Mouse (Mus musculus) CH12.LX (cell line): ENCODE data around the gene Slc43a1. TPM values are rescaled to one million over a fixed set of nuclear protein-coding genes. Genes with fewer than 3 reads are reported as not detected.

ENCODE experiments used
- DNase-seq: peaks from one replicate; pipeline ENCODE4 v3.0.0-alpha.2; 2013; ENCODE audit errors: extremely low read depth
- H3K27ac ChIP-seq: 2 replicates; pipeline ENCODE4 v1.5.1; 2012; ENCODE audit warnings: low read depth, mild to moderate bottlenecking, control low read depth, moderate library complexity; ENCODE audit not compliant: insufficient read depth
- H3K27me3 ChIP-seq: replicated peaks from 2 replicates; pipeline ENCODE3; 2012; ENCODE audit warnings: inconsistent platforms
- H3K36me3 ChIP-seq, 2 experiments: replicated peaks in 1 of 2; 2 replicates each; pipeline versions ENCODE3 to v1.6.1; 2012; ENCODE audit warnings: inconsistent platforms in 1 of 2, low read length in 1 of 2, mild to moderate bottlenecking in 1 of 2, mixed read lengths in 1 of 2, moderate library complexity in 1 of 2; ENCODE audit not compliant: control insufficient read depth in 1 of 2, insufficient read depth in 1 of 2
- H3K4me1 ChIP-seq, 2 experiments: 2 replicates each; pipeline ENCODE4 v1.6.1; 2012; ENCODE audit warnings: inconsistent platforms in 1 of 2, moderate library complexity in 1 of 2; ENCODE audit not compliant: insufficient read depth in 2 of 2, control insufficient read depth in 1 of 2
- H3K4me2 ChIP-seq: 2 replicates; pipeline ENCODE4 v1.6.1; 2012; ENCODE audit warnings: low read depth, mild to moderate bottlenecking, control low read depth; ENCODE audit not compliant: poor library complexity, insufficient read depth, severe bottlenecking
- H3K4me3 ChIP-seq, 3 experiments: fragments of 150-350 bp in 1 of 3; sonication (generic) in 1 of 3; replicated peaks in 1 of 3; 2 replicates each; pipeline versions ENCODE3 to v1.5.1; 2011 to 2012; ENCODE audit warnings: low read depth in 2 of 3, low read length in 2 of 3, mild to moderate bottlenecking in 2 of 3, moderate library complexity in 2 of 3, control low read depth in 1 of 3, improper control_type of control experiment in 1 of 3, inconsistent platforms in 1 of 3, mixed read lengths in 1 of 3; ENCODE audit not compliant: poor library complexity in 1 of 3
- H3K79me2 ChIP-seq: replicated peaks from 2 replicates; pipeline ENCODE4 v1.6.1; 2012; ENCODE audit warnings: mild to moderate bottlenecking, moderate library complexity; ENCODE audit not compliant: control insufficient read depth, poor library complexity, insufficient read depth, severe bottlenecking; ENCODE audit errors: extremely low read depth
- H3K9ac ChIP-seq: 2 replicates; pipeline ENCODE4 v1.6.1; 2012; ENCODE audit warnings: low read depth, mild to moderate bottlenecking, control low read depth, moderate library complexity; ENCODE audit not compliant: insufficient read depth
- H3K9me3 ChIP-seq: replicated peaks from 2 replicates; pipeline ENCODE3; 2012; ENCODE audit warnings: low read length, inconsistent platforms, mixed read lengths
- BHLHE40 ChIP-seq: IDR thresholded peaks from 2 replicates; pipeline ENCODE4 v1.6.1; 2011; ENCODE audit warnings: mild to moderate bottlenecking, low read depth, low read length, improper control_type of control experiment
- CHD1 ChIP-seq: IDR thresholded peaks from 2 replicates; pipeline ENCODE4 v1.6.1; 2012; ENCODE audit warnings: low read depth, low read length, improper control_type of control experiment, inconsistent platforms
- CHD2 ChIP-seq: IDR thresholded peaks from 2 replicates; pipeline ENCODE4 v1.6.1; 2011; ENCODE audit warnings: low read length, improper control_type of control experiment
- CTCF ChIP-seq, 2 experiments: IDR thresholded peaks in 1 of 2; conservative IDR thresholded peaks in 1 of 2; 2 replicates each; pipeline ENCODE4 v1.5.1; 2011 to 2012; ENCODE audit warnings: low read depth in 2 of 2, low read length in 2 of 2, improper control_type of control experiment in 1 of 2, inconsistent platforms in 1 of 2, mild to moderate bottlenecking in 1 of 2, moderate library complexity in 1 of 2
- E2F4 ChIP-seq: IDR thresholded peaks from 2 replicates; pipeline ENCODE4 v1.6.1; 2011; ENCODE audit warnings: low read depth, low read length, improper control_type of control experiment; ENCODE audit not compliant: insufficient replicate concordance
- ELF1 ChIP-seq: IDR thresholded peaks from 2 replicates; pipeline ENCODE4 v1.6.1; 2014; ENCODE audit warnings: low read depth, mild to moderate bottlenecking, inconsistent platforms, low read length, improper control_type of control experiment
- EP300 ChIP-seq: IDR thresholded peaks from 2 replicates; pipeline ENCODE4 v1.6.1; 2011; ENCODE audit warnings: low read length, improper control_type of control experiment
- ETS1 ChIP-seq: conservative IDR thresholded peaks from 2 replicates; pipeline ENCODE4 v1.6.1; 2012; ENCODE audit warnings: low read depth, mild to moderate bottlenecking, inconsistent platforms, low read length, improper control_type of control experiment, moderate library complexity
- GABPA ChIP-seq: IDR thresholded peaks from 2 replicates; pipeline ENCODE4 v1.6.1; 2012; ENCODE audit warnings: low read depth, low read length, improper control_type of control experiment, inconsistent platforms; ENCODE audit not compliant: insufficient replicate concordance
- HCFC1 ChIP-seq: IDR thresholded peaks from 2 replicates; pipeline ENCODE4 v1.6.1; 2012; ENCODE audit warnings: low read depth, mild to moderate bottlenecking, inconsistent platforms, low read length, improper control_type of control experiment
- IRF4 ChIP-seq: IDR thresholded peaks from 2 replicates; pipeline ENCODE4 v1.6.1; 2014; ENCODE audit warnings: low read depth, mild to moderate bottlenecking, inconsistent platforms, low read length, improper control_type of control experiment
- JUN ChIP-seq: IDR thresholded peaks from 2 replicates; pipeline ENCODE4 v1.6.1; 2011; ENCODE audit warnings: low read depth, mild to moderate bottlenecking, low read length, improper control_type of control experiment, moderate library complexity; ENCODE audit not compliant: insufficient read depth
- JUND ChIP-seq: conservative IDR thresholded peaks from 2 replicates; pipeline ENCODE4 v1.6.1; 2011; ENCODE audit warnings: low read depth, low read length, improper control_type of control experiment
- KAT2A ChIP-seq: IDR thresholded peaks from 2 replicates; pipeline ENCODE4 v1.6.1; 2012; ENCODE audit warnings: low read length, improper control_type of control experiment, inconsistent platforms; ENCODE audit not compliant: insufficient replicate concordance
- MAFK ChIP-seq: IDR thresholded peaks from 2 replicates; pipeline ENCODE4 v1.6.1; 2011; ENCODE audit warnings: low read length, improper control_type of control experiment; ENCODE audit not compliant: insufficient replicate concordance
- MAX ChIP-seq: IDR thresholded peaks from 2 replicates; pipeline ENCODE4 v1.6.1; 2011; ENCODE audit warnings: low read length, improper control_type of control experiment
- MAZ ChIP-seq: IDR thresholded peaks from 2 replicates; pipeline ENCODE4 v1.6.1; 2012; ENCODE audit warnings: low read depth, mild to moderate bottlenecking, inconsistent platforms, low read length, improper control_type of control experiment, moderate library complexity
- MEF2A ChIP-seq: IDR thresholded peaks from 2 replicates; pipeline ENCODE4 v1.6.1; 2014; ENCODE audit warnings: low read depth, mild to moderate bottlenecking, inconsistent platforms, low read length, improper control_type of control experiment, borderline replicate concordance
- MXI1 ChIP-seq: IDR thresholded peaks from 2 replicates; pipeline ENCODE4 v1.6.1; 2011; ENCODE audit warnings: mild to moderate bottlenecking, low read depth, low read length, improper control_type of control experiment
- MYC ChIP-seq: IDR thresholded peaks from 2 replicates; pipeline ENCODE4 v1.6.1; 2011; ENCODE audit warnings: low read depth, mild to moderate bottlenecking, improper control_type of control experiment, low read length
- NELFE ChIP-seq: IDR thresholded peaks from 2 replicates; pipeline ENCODE4 v1.6.1; 2011; ENCODE audit warnings: low read depth, low read length, improper control_type of control experiment
- NRF1 ChIP-seq: IDR thresholded peaks from 2 replicates; pipeline ENCODE4 v1.6.1; 2014; ENCODE audit warnings: low read depth, mild to moderate bottlenecking, inconsistent platforms, low read length, improper control_type of control experiment, moderate library complexity
- PAX5 ChIP-seq: IDR thresholded peaks from 2 replicates; pipeline ENCODE4 v1.6.1; 2012; ENCODE audit warnings: low read length, inconsistent platforms, mixed read lengths
- POLR2A ChIP-seq: IDR thresholded peaks from 2 replicates; pipeline ENCODE4 v1.6.1; 2011; ENCODE audit warnings: low read depth, mild to moderate bottlenecking, improper control_type of control experiment, low read length
- POLR2AphosphoS2 ChIP-seq: IDR thresholded peaks from 2 replicates; pipeline ENCODE4 v1.6.1; 2011; ENCODE audit warnings: low read depth, low read length, improper control_type of control experiment
- RAD21 ChIP-seq: IDR thresholded peaks from 2 replicates; pipeline ENCODE4 v1.6.1; 2011; ENCODE audit warnings: low read depth, mild to moderate bottlenecking, low read length, improper control_type of control experiment, moderate library complexity
- RCOR1 ChIP-seq: conservative IDR thresholded peaks from 2 replicates; pipeline ENCODE4 v1.6.1; 2012; ENCODE audit warnings: low read depth, mild to moderate bottlenecking, inconsistent platforms, low read length, improper control_type of control experiment
- SIN3A ChIP-seq: IDR thresholded peaks from 2 replicates; pipeline ENCODE4 v1.6.1; 2012; ENCODE audit warnings: low read length, improper control_type of control experiment, inconsistent platforms
- SMC3 ChIP-seq: IDR thresholded peaks from 2 replicates; pipeline ENCODE4 v1.6.1; 2011; ENCODE audit warnings: low read depth, low read length, improper control_type of control experiment
- TBP ChIP-seq: conservative IDR thresholded peaks from 2 replicates; pipeline ENCODE4 v1.6.1; 2011; ENCODE audit warnings: low read depth, low read length, improper control_type of control experiment
- TCF12 ChIP-seq: IDR thresholded peaks from 2 replicates; pipeline ENCODE4 v1.6.1; 2014; ENCODE audit warnings: low read depth, mild to moderate bottlenecking, inconsistent platforms, low read length, improper control_type of control experiment
- UBTF ChIP-seq: IDR thresholded peaks from 2 replicates; pipeline ENCODE4 v1.6.1; 2012; ENCODE audit warnings: low read depth, mild to moderate bottlenecking, inconsistent platforms, low read length, improper control_type of control experiment, moderate library complexity
- USF1 ChIP-seq: IDR thresholded peaks from 2 replicates; pipeline ENCODE4 v1.6.1; 2014; ENCODE audit warnings: low read depth, mild to moderate bottlenecking, inconsistent platforms, low read length, improper control_type of control experiment
- USF2 ChIP-seq: conservative IDR thresholded peaks from 2 replicates; pipeline ENCODE4 v1.6.1; 2011; ENCODE audit warnings: low read depth, low read length, improper control_type of control experiment
- ZC3H11A ChIP-seq: IDR thresholded peaks from 2 replicates; pipeline ENCODE4 v1.6.1; 2012; ENCODE audit warnings: low read depth, mild to moderate bottlenecking, inconsistent platforms, low read length, improper control_type of control experiment
- ZKSCAN1 ChIP-seq: IDR thresholded peaks from 2 replicates; pipeline ENCODE4 v1.6.1; 2012; ENCODE audit warnings: low read depth, inconsistent platforms, low read length, improper control_type of control experiment, borderline replicate concordance
- ZMIZ1 ChIP-seq: IDR thresholded peaks from 2 replicates; pipeline ENCODE4 v1.6.1; 2012; ENCODE audit warnings: low read depth, mild to moderate bottlenecking, inconsistent platforms, low read length, improper control_type of control experiment
- ZNF384 ChIP-seq: IDR thresholded peaks from 2 replicates; pipeline ENCODE4 v1.6.1; 2012; ENCODE audit warnings: low read depth, low read length, improper control_type of control experiment, inconsistent platforms
- dilution Hi-C: fragments of 300-500 bp; cut with MboI; formaldehyde crosslinking; loops from 2 replicates; pipeline ENCODE4 v1.14.3; 2020; ENCODE audit warnings: low sequenced_read_pairs; ENCODE audit not compliant: extremely low pct_unique_long_range_greater_than_20kb, extremely low pct_ligation_motif_present
- in situ Hi-C: fragments of 300-500 bp; cut with MboI; formaldehyde crosslinking; loops from 3 replicates; pipeline ENCODE4 v1.14.3; 2019; ENCODE audit warnings: low sequenced_read_pairs, low pct_ligation_motif_present, low pct_unique_long_range_greater_than_20kb, mixed read lengths
- polyA plus RNA-seq: library from polyadenylated mRNA; unstranded; fragments of >175 nt; gene quantifications from 2 replicates; pipeline ENCODE4 v1.2.1, GENCODE M21; 2012; ENCODE audit warnings: low read depth; ENCODE audit not compliant: insufficient read length
- total RNA-seq, 2 experiments: library from RNA; depleted of rRNA; stranded (reverse); fragments of 300-350 nt in 1 of 2; fragments of >200 nt in 1 of 2; gene quantifications; 2 replicates each; pipeline ENCODE4 v1.2.3; 2012 to 2014

The Slc43a1 gene
- total and polyA plus RNA-seq, 3 experiments, result 0.19 to 5.0 (median 0.30) TPM

- Histone ChIP-seq H3K9ac (peak within 1 kb of the TSS; percentile 76), H3K9me3 (no peaks in the 10 kb centered on the region), H3K4me3 (peak within 1 kb of the TSS; percentile 75 to 99 (median 98)), H3K79me2 (peaks cover 16% of the 10 kb centered on the region), H3K4me1 (peaks cover 7 to 19% of the 10 kb centered on the region in 2 experiments), H3K27ac (no peak within 1 kb of the TSS), H3K36me3 (peaks cover 8 to 25% of the 10 kb centered on the region in 2 experiments), H3K27me3 (peaks cover 29% of the 10 kb centered on the region), H3K4me2 (peak within 1 kb of the TSS; percentile 86)
- dilution Hi-C loops, result no loop called here
- TF ChIP-seq CHD1 (no peak), USF2 (peak; percentile 35; the same call in 1 of the 2 replicates), POLR2AphosphoS2 (no peak), PAX5 (no peak), SIN3A (peak; percentile 100), MEF2A (peak; percentile 71), NRF1 (peak; percentile 44; the same call in 1 of the 2 replicates), MXI1 (peak; percentile 100), CHD2 (peak; percentile 83), EP300 (no peak), POLR2A (peak; percentile 78), HCFC1 (peak; percentile 96), NELFE (peak; percentile 75; the same call in 1 of the 2 replicates), ZC3H11A (no peak), ZMIZ1 (no peak), JUN (no peak), BHLHE40 (peak; percentile 73), RAD21 (no peak), IRF4 (peak; percentile 70), CTCF (conservative IDR thresholded peaks at IDR 0.05 in 1 of 2, IDR thresholded peaks at IDR 0.05 in 1 of 2; ENCODE audit: low read depth in 2 of 2, low read length in 2 of 2) (no peak), ETS1 (peak; percentile 65), GABPA (peak; percentile 95), MAFK (peak; percentile 35; the same call in 1 of the 2 replicates), KAT2A (peak; percentile 93), RCOR1 (no peak), TCF12 (peak; percentile 69), MYC (peak; percentile 99), UBTF (no peak), ZKSCAN1 (no peak), JUND (no peak; the same call in 1 of the 2 replicates), TBP (peak; percentile 88), MAZ (no peak), E2F4 (no peak), SMC3 (no peak), MAX (peak; percentile 99), USF1 (peak; percentile 54), ELF1 (peak; percentile 95), ZNF384 (peak; percentile 96)
- in situ Hi-C loops, result loop anchor here (5.0 to 10.0 kb wide), 2 partner anchors 36 to 198 kb away; no protein-coding TSS in a partner anchor
- peak; percentile 95 for DNase-seq
Observed at GRCm38 (mm10) chr2:84826488-84827282, 12.0 kb upstream of the Slc43a1 start, which contains the start of gene Timm10. Gene Timm10 (plus strand): TSS chr2:84826997.
